Mouse (Mus musculus) induced T-regulatory cell, adult 2 months (primary cell): ENCODE data around the gene Gm20815.
"Not testable (repeated sequence)": the region's sequence is repeated elsewhere in the genome, so short reads cannot be mapped to it uniquely, and the experiment has no call there.

Experiments used
- DNase-seq: peaks from one replicate; pipeline ENCODE4 v3.0.0-alpha.2; 2012; ENCODE audit warnings: low read depth

Gm20815 gene

GRCm38 (mm10) chrY:8835069-8835468, at the start of gene Gm20815:
TSS of gene Gm20815 (minus strand) at chrY:8835169.
- DNase-seq = not testable (repeated sequence)
